Mouse (Mus musculus) T-helper 2 cell (primary cell): ENCODE results near the gene Gm20388.

Experiments used
- in situ Hi-C: fragments of 300-600 bp; cut with MboI, MseI; formaldehyde crosslinking; loops from one replicate; pipeline ENCODE4 v1.15.1; 2025; ENCODE audit warnings: high pct_unique_total_duplicates

The Gm20388 gene

GRCm38 (mm10) chr8:123880271-123880670, 3969.6 kb downstream of the Gm20388 start:
- in situ Hi-C loops, result no loop called here

GRCm38 (mm10) chr8:123880821-123881350, 3970.2 kb downstream of the Gm20388 start:
- in situ Hi-C loops, result no loop called here

DNA sequence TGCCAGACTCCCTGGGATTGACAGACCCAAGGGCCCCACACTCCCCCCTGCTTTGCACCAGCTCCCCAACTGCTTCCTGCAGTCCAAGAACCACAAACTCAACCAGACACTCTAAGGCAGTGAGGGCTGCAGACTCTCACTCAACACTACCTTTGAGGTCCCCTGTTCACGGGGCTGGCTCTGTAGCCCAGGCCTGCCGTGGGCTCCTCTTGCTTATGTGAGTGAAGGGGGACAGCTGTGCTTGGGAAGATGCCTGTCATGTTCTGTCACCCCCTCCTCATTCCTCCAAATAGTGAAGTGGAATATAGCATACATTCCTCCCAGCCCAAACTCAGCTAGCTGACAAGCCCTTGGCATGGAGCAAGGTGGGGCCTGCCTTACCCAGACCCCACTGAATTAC, 3971.8 kb downstream of the Gm20388 start:
- in situ Hi-C loops, result no loop called here

GRCm38 (mm10) chr8:123883094-123883493, 3972.5 kb downstream of the Gm20388 start:
- in situ Hi-C loops, result no loop called here

DNA sequence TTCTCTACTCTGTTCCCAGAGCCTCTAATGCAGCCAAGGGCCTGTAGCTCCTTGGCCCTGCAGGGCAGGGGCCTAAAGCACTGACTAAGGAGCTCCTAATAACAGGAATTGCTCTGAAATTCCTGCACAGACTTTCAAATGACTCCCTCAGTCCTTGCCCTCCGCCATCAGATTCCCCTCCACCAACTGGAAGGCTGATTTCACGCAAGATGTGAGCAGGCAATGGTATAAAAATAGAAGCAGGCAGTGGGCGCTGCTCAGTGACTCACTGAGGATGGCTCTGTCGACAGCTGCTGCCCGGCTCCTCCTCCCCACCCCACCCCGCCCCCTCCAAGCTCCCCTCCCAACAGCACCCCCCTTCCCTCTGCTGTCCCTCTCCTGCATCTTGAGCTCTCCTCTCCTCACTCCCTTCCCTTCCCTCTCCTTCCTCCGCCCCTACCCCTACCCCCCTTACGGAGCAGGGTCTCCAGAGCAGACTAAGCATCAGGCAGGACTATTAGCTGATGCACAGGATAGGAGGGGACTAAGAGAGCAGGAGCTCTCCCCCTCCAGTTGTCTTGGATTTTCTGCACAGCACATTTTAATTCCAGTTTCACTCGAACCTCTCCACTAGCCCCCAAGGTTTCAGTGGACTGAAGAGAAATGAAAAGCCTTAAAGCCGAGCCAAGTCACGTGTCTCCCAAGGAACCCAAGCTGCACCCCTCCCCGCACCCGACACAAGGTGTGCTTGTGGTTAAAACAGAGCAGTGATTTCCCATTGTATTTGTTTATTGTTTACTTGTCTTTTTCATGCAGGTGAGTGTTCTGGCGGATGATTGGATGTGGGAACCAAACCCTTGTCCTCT, 3974.3 kb downstream of the Gm20388 start:
- in situ Hi-C loops, result no loop called here

DNA sequence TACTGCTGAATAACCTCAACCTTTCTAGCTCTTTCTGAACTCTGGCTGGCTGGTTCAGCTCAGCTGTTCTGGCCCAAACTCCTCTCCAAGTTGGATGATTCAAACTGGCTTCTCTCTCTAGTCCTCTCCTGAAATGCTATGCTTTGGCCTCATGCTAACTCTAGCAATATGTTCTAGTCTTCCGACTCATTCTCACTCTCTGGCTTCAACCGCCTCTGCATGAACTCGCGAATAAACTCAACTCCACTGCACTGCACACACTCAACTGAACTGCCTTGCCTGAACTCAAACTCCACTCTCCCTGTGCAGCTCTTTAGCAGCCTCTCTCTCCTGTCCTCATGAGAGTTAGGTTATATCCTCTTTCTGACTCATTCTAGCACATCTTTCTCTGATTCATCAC, 3976.5 kb downstream of the Gm20388 start:
- in situ Hi-C loops, result no loop called here

- in situ Hi-C loops, result no loop called here
Measured at GRCm38 (mm10) chr8:123887956-123888355, 3977.3 kb downstream of the Gm20388 start.

DNA sequence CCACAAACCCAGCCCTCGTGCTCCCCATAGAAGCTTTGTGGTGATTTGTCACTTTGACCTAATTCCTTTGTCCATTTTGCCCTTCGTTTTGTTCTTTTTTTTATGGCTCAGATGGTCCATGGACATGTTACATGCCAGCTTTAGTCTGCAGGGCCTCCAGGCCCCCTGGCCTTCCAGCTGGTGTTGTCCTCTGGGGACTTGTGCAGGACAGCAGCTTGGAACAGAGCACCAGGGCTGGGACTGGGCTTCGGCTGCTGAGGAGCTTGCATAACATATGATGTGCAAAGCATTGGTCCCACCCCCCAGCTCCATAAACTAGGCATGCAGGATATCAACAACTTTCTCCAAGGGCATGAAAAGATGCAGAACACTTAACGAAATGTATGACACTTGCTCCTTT, 3979.2 kb downstream of the Gm20388 start:
- in situ Hi-C loops, result no loop called here

GRCm38 (mm10) chr8:123891271-123891670, 3980.6 kb downstream of the Gm20388 start:
- in situ Hi-C loops, result no loop called here

- in situ Hi-C loops, result no loop called here
Measured at GRCm38 (mm10) chr8:123891883-123892585, 3981.4 kb downstream of the Gm20388 start.

DNA sequence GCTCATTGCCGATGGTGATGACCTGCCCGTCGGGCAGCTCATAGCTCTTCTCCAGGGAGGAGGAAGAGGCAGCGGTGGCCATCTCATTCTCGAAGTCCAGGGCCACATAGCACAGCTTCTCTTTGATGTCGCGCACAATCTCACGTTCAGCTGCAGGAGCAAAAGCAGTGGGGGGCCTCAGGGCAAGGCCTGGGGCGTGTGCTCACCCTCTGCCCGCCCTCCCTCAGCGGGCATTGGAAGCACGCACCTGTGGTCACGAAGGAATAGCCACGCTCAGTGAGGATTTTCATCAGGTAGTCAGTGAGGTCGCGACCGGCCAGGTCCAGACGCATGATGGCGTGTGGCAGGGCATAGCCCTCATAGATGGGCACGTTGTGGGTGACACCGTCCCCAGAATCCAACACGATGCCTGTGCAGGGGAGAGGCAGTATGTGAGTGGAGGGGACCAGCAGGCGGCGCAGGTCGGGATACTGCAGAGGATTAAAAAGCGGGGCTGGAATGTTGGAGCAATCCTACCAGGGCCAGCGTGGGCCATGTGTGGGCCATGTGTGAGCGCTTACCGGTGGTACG, 3982.0 kb downstream of the Gm20388 start:
- in situ Hi-C loops, result no loop called here

- in situ Hi-C loops, result no loop called here
Measured at GRCm38 (mm10) chr8:123893413-123893812, 3982.8 kb downstream of the Gm20388 start.

DNA sequence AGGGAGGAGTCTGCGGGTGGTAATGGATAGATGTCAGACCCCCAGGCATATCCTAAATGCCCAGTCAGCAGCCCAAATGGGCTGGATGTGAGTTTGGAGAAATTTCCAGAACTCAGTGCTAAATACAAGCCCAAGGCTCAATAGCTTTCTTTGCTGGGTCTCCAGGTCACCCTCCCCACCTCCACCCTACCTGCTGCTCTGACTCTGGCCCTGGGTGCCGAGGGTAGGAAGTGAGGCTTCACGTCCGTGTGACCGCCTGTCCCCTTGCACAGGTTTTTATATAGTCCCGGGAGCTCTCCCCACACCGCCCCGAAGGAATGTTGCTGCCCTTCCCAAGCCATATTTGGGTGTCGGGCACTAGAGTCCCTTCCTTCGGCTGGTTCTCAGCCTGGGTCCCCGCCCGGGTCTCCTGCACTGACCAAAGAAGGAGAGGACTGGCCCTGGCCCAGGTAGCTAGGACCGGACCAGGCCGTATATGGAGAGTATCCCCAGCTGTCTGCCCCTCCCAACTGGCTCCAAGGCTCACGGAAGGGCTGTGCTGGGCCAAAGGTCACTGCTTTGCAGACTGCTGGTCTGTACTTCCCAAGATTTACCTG, 3984.0 kb downstream of the Gm20388 start, which contains the start of gene Acta1:
TSS of gene Acta1 (minus strand) at position 250 of the 596 bp plus-strand sequence.
- in situ Hi-C loops, result no loop called here

DNA sequence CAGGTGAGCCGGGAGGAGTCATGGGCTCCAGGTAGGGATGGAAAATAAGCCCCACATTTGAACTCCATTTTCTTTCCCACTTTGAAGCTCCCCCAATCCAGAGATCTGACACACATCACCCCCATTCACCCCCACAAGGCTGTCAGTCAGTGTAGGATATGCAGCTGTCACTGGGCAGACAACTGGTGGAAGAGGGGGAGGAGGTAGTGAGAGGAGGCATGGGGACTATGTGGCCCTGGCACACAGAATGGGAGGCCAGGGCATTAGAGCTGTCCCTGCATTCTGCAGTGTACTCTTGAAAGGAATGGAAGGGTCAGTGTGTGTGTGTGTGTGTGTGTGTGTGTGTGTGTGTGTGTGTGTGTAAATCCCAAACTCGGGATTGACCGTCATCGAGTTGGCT, 3984.6 kb downstream of the Gm20388 start:
- in situ Hi-C loops, result no loop called here

- in situ Hi-C loops, result no loop called here
Measured at GRCm38 (mm10) chr8:123895680-123896365, 3985.2 kb downstream of the Gm20388 start.

GRCm38 (mm10) chr8:123896366-123896761, 3985.7 kb downstream of the Gm20388 start:
- in situ Hi-C loops, result no loop called here

- in situ Hi-C loops, result no loop called here
Measured at GRCm38 (mm10) chr8:123896774-123897173, 3986.1 kb downstream of the Gm20388 start.

DNA sequence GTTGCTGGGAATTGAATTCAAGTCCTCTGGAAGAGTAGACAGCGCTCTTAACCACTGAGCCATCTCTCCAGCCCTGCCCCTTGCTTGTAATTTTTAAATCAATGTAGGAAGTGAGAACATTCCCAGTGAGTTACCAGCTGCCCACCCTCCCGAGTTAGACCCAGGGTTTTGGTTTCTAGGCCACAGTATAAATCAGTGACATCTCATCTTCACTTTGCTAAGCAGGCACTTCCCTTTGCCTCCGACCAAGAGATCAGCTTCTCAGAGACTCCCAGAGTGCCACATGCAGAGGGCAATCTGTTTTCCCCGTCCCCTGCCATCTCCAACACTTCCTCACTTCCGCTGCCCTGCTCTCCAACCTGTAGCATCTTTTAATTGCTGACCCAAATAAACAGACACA, 3987.9 kb downstream of the Gm20388 start:
- in situ Hi-C loops, result no loop called here

DNA sequence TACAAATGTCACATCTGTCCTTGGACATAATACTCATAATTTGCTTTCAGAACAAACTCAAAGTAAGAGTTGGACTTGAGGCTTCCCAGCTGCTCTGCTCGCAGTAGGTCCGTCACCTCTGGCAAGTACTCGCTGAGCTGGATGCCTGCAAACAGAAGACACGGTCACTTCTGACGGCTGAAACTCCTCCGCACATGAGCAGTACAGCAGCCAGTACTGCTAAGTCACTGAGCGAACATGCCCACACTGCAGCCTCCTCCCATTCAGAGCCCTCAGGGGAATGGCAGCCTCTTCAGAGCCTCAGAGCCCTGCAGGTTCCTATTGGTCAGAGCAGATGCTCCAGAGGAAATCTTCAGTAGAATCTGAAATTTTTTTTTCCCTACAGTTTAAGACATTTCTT, 3988.7 kb downstream of the Gm20388 start:
- in situ Hi-C loops, result no loop called here

- in situ Hi-C loops, result no loop called here
Measured at GRCm38 (mm10) chr8:123902653-123903052, 3992.0 kb downstream of the Gm20388 start.

DNA sequence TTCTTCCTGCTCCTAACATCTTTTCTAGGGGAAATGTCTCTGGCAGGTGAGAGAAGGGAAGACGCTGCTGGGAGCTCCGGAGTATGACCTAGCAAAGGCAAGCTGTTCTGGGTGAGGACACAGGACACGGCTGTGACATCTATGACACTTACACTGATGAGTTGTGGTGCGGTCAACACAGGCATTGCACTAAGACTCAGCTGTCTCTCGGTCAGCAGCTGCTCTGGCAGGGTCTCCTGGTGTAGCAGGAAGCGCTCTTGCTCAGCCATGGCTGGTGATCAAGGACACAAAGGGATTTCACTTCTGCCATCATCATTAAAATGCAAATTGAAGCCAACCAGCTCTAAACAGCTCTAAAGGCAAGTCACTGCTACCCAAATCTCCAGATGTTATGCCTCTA, 3997.0 kb downstream of the Gm20388 start:
- in situ Hi-C loops, result no loop called here
